Mouse (Mus musculus) neural tube, embryonic 15.5 days (tissue): Measurements from ENCODE around the gene Bag5. TPM values are rescaled to one million over a fixed set of nuclear protein-coding genes. Genes with fewer than 3 reads are reported as not detected.
A peak's percentile ranks its signal among the peaks of the same experiment; 100 is the strongest.
"Not testable (repeated sequence)": the region's sequence is repeated elsewhere in the genome, so short reads cannot be mapped to it uniquely, and the experiment has no call there.

Experiments used
- ATAC-seq: fragments of 200-750 bp; cut with Nextera tagmentation; 2 replicates; pipeline ENCODE4 v1.8.0; 2017; ENCODE audit warnings: mild to moderate bottlenecking, moderate TSS enrichment, moderate library complexity; ENCODE audit not compliant: low FRiP score
- H3K27ac ChIP-seq: fragments of 300-500 bp; sonication (generic); replicated peaks from 2 replicates; pipeline ENCODE4 v1.5.1; 2015; ENCODE audit warnings: mild to moderate bottlenecking, inconsistent platforms
- H3K27me3 ChIP-seq: fragments of 300-500 bp; sonication (generic); replicated peaks from 2 replicates; pipeline ENCODE4 v1.6.1; 2015; ENCODE audit warnings: inconsistent platforms
- H3K36me3 ChIP-seq: fragments of 300-500 bp; sonication (generic); 2 replicates; pipeline ENCODE4 v1.6.1; 2015; ENCODE audit warnings: inconsistent platforms
- H3K4me1 ChIP-seq: fragments of 300-500 bp; sonication (generic); 2 replicates; pipeline ENCODE4 v1.6.1; 2015; ENCODE audit warnings: inconsistent platforms
- H3K4me2 ChIP-seq: fragments of 300-500 bp; sonication (generic); 2 replicates; pipeline ENCODE4 v1.6.1; 2015; ENCODE audit warnings: inconsistent platforms, mild to moderate bottlenecking, moderate library complexity
- H3K4me3 ChIP-seq: fragments of 300-500 bp; sonication (generic); replicated peaks from 2 replicates; pipeline ENCODE4 v1.5.1; 2015; ENCODE audit warnings: mild to moderate bottlenecking, inconsistent platforms
- H3K9ac ChIP-seq: fragments of 300-500 bp; sonication (generic); replicated peaks from 2 replicates; pipeline ENCODE4 v1.6.1; 2015; ENCODE audit warnings: mild to moderate bottlenecking, inconsistent platforms
- H3K9me3 ChIP-seq: fragments of 300-500 bp; sonication (generic); replicated peaks from 2 replicates; pipeline ENCODE4 v1.6.1; 2016; ENCODE audit warnings: inconsistent platforms
- WGBS: fragments of 180-500 bp; shearing (Covaris S2); methylation state at CpG from one replicate; pipeline ENCODE4 v1.1.7; 2015; ENCODE audit warnings: mixed read lengths; 5-methylcytosine and 5-hydroxymethylcytosine counted together
- polyA plus RNA-seq: library from polyadenylated mRNA; unstranded; fragments of >200 nt; fragmentation: Nextera tagmentation; extraction: Ambion mirVana; gene quantifications from 2 replicates; pipeline ENCODE4 v1.2.1, GENCODE M21; 2015

The Bag5 gene
- polyA plus RNA-seq, 1 experiment from 2014 or later: 61.5 TPM

DNA sequence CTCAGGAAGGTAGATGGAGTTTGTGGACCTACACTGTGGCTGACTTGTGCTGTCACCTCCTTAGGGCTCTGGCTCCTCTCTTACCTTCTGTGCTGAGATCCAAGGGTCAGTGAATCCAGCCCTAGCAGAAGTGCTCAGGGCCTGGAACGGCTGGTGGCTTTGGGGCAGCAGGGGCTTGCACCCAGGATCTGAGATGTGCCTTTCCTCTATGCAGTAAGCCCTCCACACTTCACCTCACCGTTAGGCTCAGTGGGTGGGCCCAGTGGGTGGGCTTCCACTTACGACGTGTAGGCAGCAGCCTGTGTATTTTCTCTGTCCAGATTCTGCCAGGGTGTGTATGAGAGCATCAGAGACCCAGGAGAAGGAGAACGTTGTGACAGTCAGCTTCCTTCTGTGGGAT is 19.9 kb upstream of the Bag5 start:
- Histone ChIP-seq H3K4me2 (peak overlapping the region; percentile 46), H3K4me3 (no peak overlapping the region), H3K9ac (no peak overlapping the region; the same call in 1 of the 2 replicates), H3K36me3 (peaks cover 8% of the 10 kb centered on the region), H3K27ac (peak overlapping the region; percentile 67), H3K9me3 (no peaks in the 10 kb centered on the region), H3K27me3 (no peaks in the 10 kb centered on the region), H3K4me1 (peaks cover 13% of the 10 kb centered on the region)
- peak; percentile 42 for ATAC-seq
- WGBS: 41% methylated on average over 5 of the region's 5 CpGs

- WGBS: 32% methylated on average over 30 of the region's 30 CpGs
- H3K4me1 ChIP-seq: peaks cover 13% of the 10 kb centered on the region
- H3K9ac ChIP-seq: peak overlapping the region; percentile 24; the same call in 1 of the 2 replicates
- H3K27ac ChIP-seq: peak overlapping the region; percentile 67
- no peaks in the 10 kb centered on the region for H3K27me3 ChIP-seq
- peaks cover 10% of the 10 kb centered on the region for H3K36me3 ChIP-seq
- peak; percentile 91 for ATAC-seq
- H3K9me3 ChIP-seq: no peaks in the 10 kb centered on the region
- peak overlapping the region; percentile 46 for H3K4me2 ChIP-seq
- peak overlapping the region; percentile 20; the same call in 1 of the 2 replicates for H3K4me3 ChIP-seq
Measured at GRCm38 (mm10) chr12:111731822-111732807, 19.1 kb upstream of the Bag5 start.

DNA sequence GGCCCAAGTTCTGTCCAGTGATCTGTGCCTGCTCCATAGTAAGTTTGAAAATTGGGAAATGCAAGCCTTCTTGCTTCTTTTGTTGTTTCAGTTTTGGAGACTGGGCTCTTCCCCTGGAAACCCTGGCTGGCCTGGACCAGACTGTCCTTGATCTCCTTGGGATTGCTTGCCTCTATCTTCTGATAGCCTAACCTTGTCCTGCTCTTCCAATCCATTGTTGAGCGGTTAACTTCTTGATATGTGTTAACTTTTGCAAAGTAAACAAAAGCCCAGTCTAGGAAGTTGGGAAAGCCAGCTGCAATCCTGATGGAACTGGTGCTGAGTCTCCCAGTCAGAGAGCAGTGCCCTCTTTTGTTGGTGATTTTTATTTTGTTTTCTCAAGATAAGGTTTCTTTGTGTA is 14.9 kb upstream of the Bag5 start:
- H3K9ac ChIP-seq: no peak overlapping the region
- peaks cover 11% of the 10 kb centered on the region for H3K4me1 ChIP-seq
- H3K4me2 ChIP-seq: no peak overlapping the region
- no peak for ATAC-seq
- H3K9me3 ChIP-seq: no peaks in the 10 kb centered on the region
- no peaks in the 10 kb centered on the region for H3K27me3 ChIP-seq
- no peak overlapping the region for H3K27ac ChIP-seq
- H3K4me3 ChIP-seq: no peak overlapping the region
- peaks cover 31% of the 10 kb centered on the region for H3K36me3 ChIP-seq
- WGBS: 92% methylated on average over 1 of the region's 1 CpGs

GRCm38 (mm10) chr12:111726122-111726463 is 13.0 kb upstream of the Bag5 start:
- no peak for ATAC-seq
- 73% methylated on average over 4 of the region's 4 CpGs for WGBS
- Histone ChIP-seq H3K9me3 (no peaks in the 10 kb centered on the region), H3K4me3 (no peak overlapping the region), H3K9ac (no peak overlapping the region), H3K27me3 (no peaks in the 10 kb centered on the region), H3K4me1 (no peaks in the 10 kb centered on the region), H3K27ac (peak overlapping the region; percentile 18), H3K4me2 (no peak overlapping the region), H3K36me3 (peaks cover 31% of the 10 kb centered on the region)

GRCm38 (mm10) chr12:111725338-111726121 is 12.5 kb upstream of the Bag5 start:
- Histone ChIP-seq H3K27ac (peak overlapping the region; percentile 18), H3K4me2 (no peak overlapping the region), H3K9me3 (no peaks in the 10 kb centered on the region), H3K27me3 (no peaks in the 10 kb centered on the region), H3K4me3 (no peak overlapping the region), H3K4me1 (no peaks in the 10 kb centered on the region), H3K9ac (no peak overlapping the region), H3K36me3 (peaks cover 31% of the 10 kb centered on the region)
- ATAC-seq: no peak
- WGBS: 73% methylated on average over 12 of the region's 12 CpGs

DNA sequence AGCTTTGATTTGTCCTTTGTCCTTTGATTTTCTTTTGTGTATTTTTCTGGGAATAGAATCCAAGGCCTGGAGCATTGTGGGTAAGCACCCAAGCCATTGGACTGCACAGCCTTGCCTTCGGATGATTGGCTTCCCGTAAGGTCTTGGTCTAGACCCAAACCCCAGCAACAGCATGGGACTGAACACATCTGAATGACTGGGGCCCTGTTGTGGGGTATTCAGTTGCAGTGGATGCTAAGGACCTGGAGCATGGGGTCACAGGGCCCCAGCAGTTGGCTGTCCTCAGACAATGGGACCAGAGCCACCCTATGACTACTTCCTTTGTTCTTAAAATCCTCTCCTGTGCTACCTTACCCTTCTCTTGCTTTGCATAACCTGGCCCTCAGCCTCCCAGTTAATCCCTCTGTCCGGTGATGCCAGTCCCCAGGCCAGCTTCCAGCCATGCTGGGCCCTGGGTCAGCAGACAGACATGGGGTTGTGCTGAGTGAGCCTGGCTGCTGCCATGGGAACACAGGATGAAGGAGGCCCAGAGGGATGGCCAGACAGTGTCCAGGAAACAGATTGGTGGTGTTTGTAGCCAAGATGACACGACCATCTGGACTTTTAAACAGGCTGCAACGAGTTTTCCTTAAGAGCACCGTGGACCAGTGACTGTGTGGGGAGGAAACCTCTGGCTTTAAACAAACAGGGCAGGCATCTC is 11.7 kb upstream of the Bag5 start:
- peak overlapping the region; percentile 18; the same call in 1 of the 2 replicates for H3K27ac ChIP-seq
- H3K4me3 ChIP-seq: no peak overlapping the region
- no peaks in the 10 kb centered on the region for H3K9me3 ChIP-seq
- H3K4me1 ChIP-seq: no peaks in the 10 kb centered on the region
- H3K4me2 ChIP-seq: no peak overlapping the region
- no peaks in the 10 kb centered on the region for H3K27me3 ChIP-seq
- peaks cover 29% of the 10 kb centered on the region for H3K36me3 ChIP-seq
- 64% methylated on average over 6 of the region's 6 CpGs for WGBS
- no peak overlapping the region for H3K9ac ChIP-seq
- no peak for ATAC-seq

GRCm38 (mm10) chr12:111722654-111723053 is 9.6 kb upstream of the Bag5 start:
- H3K36me3 ChIP-seq: peaks cover 23% of the 10 kb centered on the region
- H3K9me3 ChIP-seq: no peaks in the 10 kb centered on the region
- no peak overlapping the region for H3K27ac ChIP-seq
- H3K4me1 ChIP-seq: peaks cover 5% of the 10 kb centered on the region; the same call in 1 of the 2 replicates
- 75% methylated on average over 9 of the region's 9 CpGs for WGBS
- ATAC-seq: no peak
- H3K4me3 ChIP-seq: no peak overlapping the region
- H3K9ac ChIP-seq: no peak overlapping the region
- no peaks in the 10 kb centered on the region for H3K27me3 ChIP-seq
- no peak overlapping the region for H3K4me2 ChIP-seq

GRCm38 (mm10) chr12:111720222-111720621 is 7.2 kb upstream of the Bag5 start:
- no peaks in the 10 kb centered on the region for H3K9me3 ChIP-seq
- peaks cover 5% of the 10 kb centered on the region; the same call in 1 of the 2 replicates for H3K4me1 ChIP-seq
- H3K4me3 ChIP-seq: no peak overlapping the region
- no peaks in the 10 kb centered on the region for H3K27me3 ChIP-seq
- H3K4me2 ChIP-seq: no peak overlapping the region
- WGBS: 92% methylated on average over 4 of the region's 4 CpGs
- H3K27ac ChIP-seq: no peak overlapping the region
- no peak for ATAC-seq
- peaks cover 10% of the 10 kb centered on the region for H3K36me3 ChIP-seq
- no peak overlapping the region for H3K9ac ChIP-seq

DNA sequence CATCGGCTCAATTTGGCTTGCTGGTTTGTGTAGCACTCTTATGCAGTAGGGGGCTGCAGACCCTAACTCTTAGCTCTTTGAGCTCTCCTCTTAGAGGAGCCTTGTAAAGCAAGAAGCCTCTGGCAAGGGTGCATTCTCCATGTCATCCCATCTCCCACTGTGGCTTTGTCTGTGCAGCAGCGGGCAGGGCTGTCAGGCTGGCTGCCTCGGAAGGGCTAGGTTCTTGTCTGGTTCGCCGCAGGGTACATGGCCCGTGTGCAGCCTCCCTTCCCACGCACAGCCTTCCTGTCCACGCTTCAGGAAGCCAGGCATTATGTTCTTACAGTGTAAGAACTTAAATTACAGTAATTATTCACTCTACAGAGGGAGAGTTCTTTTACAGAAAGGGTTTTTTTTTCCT is 5.6 kb upstream of the Bag5 start:
- 40% methylated on average over 8 of the region's 8 CpGs for WGBS
- peaks cover 20% of the 10 kb centered on the region for H3K4me1 ChIP-seq
- peaks cover 4% of the 10 kb centered on the region for H3K36me3 ChIP-seq
- no peaks in the 10 kb centered on the region for H3K9me3 ChIP-seq
- peak overlapping the region; percentile 29 for H3K27ac ChIP-seq
- no peaks in the 10 kb centered on the region for H3K27me3 ChIP-seq
- ATAC-seq: no peak; the same call in 1 of the 2 replicates
- no peak overlapping the region for H3K4me2 ChIP-seq
- H3K4me3 ChIP-seq: no peak overlapping the region
- H3K9ac ChIP-seq: no peak overlapping the region

DNA sequence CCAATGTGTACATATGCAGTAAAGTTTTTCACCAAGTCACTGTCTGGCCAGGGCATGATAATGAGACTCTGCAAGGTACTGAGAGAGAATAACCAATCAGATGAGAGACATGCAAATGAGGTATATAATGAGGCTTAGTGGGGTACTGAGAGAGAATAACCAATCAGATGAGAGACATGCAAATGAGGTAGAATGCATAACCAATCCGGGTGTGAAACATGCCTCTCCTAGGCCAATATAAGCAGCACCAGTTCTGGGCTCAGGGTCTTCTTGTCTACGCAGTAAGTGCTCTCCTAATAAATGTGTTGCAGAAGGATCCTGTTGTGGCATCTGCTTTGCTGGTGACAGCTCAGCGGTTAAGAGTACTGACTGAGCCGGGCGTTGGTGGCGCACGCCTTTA is 3.4 kb upstream of the Bag5 start:
- whole genome bisulfite sequencing: 98% methylated on average over 7 of the region's 7 CpGs
- no peak for ATAC-seq

GRCm38 (mm10) chr12:111713880-111714279 is 823 bp upstream of the Bag5 start:
- peak overlapping the region; percentile 92; the same call in 1 of the 2 replicates for H3K9ac ChIP-seq

More for the DNA sequence above, 3.4 kb upstream of the Bag5 start:
- H3K27me3 ChIP-seq: no peaks in the 10 kb centered on the region
- H3K9me3 ChIP-seq: no peaks in the 10 kb centered on the region
- no peak overlapping the region for H3K4me3 ChIP-seq
- peaks cover 30% of the 10 kb centered on the region for H3K4me1 ChIP-seq
- H3K36me3 ChIP-seq: 0 out of 2 replicates have a peak, but pooled peaks cover 4% of the 10 kb centered on the region
- no peak overlapping the region for H3K27ac ChIP-seq
- H3K9ac ChIP-seq: no peak overlapping the region
- no peak overlapping the region for H3K4me2 ChIP-seq

More at GRCm38 (mm10) chr12:111713880-111714279, 823 bp upstream of the Bag5 start:
- peaks cover 32% of the 10 kb centered on the region for H3K4me1 ChIP-seq
- H3K9me3 ChIP-seq, H3K27ac ChIP-seq, H3K27me3 ChIP-seq, ATAC-seq: not testable (repeated sequence)
- peak overlapping the region; percentile 80 for H3K4me2 ChIP-seq
- 80% methylated on average over 6 of the region's 6 CpGs for WGBS
- H3K36me3 ChIP-seq: peaks cover 25% of the 10 kb centered on the region
- H3K4me3 ChIP-seq: peak overlapping the region; percentile 91
